Mouse (Mus musculus) retina, postnatal 7 days (tissue): ENCODE data around the gene Stat4.

Source experiments
- DNase-seq: peaks from one replicate; pipeline ENCODE4 v3.0.0-alpha.2; 2012; ENCODE audit warnings: low read depth, low spot score

Gene Stat4

DNA sequence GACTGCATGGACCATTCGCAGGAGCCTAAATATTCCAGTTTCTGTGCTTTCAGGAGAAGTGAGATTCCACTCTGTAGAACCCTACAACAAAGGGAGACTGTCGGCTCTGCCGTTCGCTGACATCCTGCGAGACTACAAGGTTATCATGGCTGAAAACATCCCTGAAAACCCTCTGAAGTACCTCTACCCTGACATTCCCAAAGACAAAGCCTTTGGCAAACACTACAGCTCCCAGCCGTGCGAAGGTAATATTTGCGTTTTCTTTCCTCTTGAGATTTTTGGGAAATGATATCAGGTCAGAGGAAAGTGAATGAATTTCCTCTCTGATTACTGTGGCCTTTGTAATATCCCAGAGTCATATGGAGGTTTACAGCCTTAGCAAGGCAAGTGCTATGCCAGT lies 115.8 kb downstream of the Stat4 start:
- DNase-seq: no peak

DNA sequence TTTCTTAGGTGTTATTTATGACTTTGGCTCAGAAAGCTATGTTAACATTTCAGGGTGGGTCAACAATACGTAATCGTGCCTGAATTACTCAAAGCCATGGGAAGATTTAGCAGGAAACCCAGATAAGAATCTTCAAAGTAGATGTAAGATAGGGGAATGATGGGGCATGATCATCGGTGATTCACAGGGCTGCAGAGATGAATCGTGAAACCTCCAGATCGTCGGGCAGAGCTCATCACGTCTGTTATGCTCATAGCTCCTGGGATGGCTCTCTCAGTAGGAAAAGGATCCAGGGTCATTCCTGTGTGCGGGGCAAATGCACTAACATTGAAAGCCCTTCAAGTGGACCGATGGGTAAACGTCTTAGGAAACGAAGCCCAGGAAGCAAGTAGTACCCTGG lies 120.3 kb downstream of the Stat4 start:
- DNase-seq: no peak

DNA sequence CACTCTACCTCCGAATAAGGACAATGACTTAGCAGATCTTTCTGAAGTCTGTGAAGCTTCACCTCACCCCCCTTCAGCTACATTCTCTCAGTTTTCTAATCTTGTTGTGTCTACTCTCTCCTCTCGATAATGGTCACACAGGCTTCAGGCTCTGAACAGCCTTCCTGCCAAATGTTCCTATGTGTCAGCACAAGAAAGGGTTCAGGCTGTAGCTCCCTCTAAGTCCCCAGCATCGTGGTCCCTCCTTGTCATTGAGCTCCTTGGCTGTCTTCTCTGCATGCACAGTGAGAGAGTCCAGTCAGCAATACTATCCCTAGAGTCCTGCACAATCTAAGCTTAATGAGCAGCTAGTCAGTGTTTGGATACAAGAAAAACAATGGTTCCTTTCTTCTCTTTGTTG lies 124.3 kb downstream of the Stat4 start:
- no peak for DNase-seq

DNA sequence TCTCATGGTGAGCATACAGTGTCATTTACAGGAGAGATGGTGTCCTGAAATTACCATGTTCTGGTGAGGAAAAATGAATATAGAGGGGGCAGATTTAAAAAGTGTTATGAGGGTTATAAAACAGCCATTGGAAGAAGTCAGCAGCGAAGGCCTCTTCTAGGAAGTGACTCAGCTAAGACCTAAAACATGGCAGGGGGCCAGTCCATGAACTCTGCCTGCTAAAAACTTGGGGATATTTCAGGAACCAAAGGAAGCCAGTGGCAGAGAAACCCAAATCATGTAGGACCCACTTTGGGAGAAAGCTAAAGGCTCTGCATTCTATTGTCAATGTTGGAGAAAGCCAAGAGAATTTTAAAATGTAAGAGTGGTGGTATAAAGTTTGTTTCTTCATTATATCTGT lies 125.4 kb downstream of the Stat4 start:
- DNase-seq: no peak

DNA sequence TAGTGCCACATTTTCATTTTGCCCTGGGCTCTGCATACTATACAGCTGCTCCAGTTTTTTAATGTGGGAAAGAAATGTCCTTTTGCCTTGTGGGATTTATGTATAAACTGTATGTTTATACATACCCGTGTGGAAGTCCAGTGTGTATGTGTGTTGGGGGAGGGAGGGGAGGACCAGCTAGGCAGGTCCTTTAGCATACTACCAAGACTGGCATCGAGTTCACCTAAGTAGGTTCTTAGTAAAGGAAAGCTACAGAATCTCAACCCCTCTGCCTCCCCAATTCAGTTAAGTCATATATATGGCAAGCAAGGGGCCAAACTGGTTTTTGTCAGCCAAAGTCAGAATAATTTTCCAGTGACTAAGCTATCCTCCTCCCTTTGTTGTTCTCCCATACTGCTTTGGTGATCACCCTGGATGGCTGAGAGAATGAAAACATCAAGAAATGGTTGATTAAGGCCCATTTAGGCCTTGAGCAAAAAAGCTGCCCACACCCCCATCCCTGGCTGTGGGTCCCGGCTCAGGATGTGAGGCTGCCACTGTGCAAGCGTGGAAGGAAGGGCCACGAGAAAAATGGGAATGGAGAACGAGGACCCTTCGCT lies 126.2 kb downstream of the Stat4 start:
- no peak for DNase-seq

DNA sequence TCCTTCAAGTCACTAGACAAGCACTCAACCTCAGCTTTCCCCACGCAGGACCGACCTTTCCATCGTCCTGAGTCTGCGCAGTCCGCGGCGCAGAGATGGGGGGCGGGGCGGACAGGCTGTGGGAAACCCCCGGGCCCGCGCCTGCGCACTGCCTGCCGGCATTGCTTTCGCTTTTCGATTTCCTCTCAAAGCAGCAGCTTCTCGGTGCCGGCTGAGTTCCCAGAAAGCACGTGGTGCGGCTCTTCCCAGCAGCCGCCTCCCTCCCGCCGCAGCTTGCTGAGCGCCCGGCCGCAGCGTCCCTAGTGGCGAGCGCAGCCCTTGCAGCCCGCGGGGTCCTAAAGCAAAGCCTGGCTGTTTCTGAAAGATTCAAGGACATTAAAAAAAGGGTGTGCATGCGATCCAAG lies 126.7 kb downstream of the Stat4 start:
- peak; percentile 95 for DNase-seq

DNA sequence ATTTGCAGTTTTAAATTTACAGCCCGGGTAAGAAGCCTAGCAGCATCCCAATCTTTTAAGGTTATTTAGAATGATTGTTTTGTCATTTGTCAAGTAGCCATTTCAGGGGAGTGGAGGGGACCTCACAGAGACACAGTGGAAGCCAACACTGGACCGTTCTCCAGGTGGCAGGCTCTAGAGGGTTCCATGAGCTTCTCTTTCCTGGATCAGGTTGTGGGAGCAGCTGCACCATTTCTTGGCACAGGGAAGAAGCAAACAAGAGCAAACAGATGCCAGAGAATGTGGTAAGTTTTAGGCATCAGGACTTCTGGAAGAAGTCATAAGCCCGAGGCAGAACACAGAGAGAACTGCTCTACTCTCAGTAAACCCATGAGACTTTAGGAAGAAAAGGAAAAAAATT lies 129.5 kb downstream of the Stat4 start:
- no peak for DNase-seq

DNA sequence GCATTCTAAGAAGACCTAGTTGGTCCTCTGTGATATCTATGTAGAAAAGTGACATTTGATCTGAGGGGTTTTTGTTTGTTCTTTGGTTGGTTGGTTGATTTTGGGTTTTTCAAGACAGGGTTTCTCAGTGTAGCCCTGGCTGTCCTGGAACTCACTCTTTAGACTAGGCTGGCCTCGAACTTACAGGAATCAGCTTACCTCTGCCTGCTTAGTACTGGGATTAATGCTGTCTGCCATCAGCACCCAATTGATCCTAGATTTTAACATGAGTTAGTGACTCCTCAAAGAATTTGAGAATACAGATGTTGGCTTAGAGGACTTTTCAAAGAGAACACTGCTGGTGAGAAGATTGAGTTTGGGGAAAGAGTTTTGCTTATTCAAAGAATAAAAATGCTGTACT lies 130.8 kb downstream of the Stat4 start:
- no peak for DNase-seq

DNA sequence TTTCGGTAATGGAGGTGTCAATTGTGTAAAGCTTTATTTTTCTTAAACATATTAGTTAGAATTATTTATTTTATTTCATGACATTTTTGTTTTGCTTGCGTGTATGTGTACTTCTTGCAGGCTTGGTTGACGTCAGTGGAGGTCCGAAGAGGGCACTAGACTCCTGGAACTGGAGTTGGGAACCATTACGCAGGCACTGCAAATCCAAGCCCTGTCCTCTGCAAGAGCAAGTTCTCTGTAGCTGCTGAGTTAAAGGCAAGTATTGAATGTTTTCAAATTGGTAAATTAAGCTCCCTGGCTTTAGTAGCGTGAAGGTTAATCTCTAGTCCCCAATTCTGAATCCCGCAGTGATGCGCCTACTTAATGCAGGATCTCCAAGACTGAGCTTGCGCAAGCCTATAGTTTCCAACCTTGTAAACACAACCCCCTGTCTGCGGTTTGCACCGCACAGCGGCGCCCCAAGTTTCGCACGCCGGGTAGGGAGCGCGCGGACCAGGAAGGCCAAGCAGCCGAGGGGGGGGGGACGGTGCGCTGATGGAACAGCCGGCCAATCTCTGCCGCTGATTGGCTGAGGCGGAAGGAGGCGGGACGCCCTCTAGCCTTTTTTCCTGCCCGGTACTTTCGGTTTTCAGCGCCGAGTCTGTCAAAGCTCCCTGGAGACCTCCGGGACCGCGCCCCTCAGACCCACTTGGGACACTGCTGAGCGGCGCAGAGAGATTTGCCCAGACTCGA lies 132.1 kb downstream of the Stat4 start, which contains the start of gene Stat1:
Gene Stat1, plus strand, starts transcription at position 581 of the 732 bp plus-strand sequence.
- peak; percentile 88 for DNase-seq

DNA sequence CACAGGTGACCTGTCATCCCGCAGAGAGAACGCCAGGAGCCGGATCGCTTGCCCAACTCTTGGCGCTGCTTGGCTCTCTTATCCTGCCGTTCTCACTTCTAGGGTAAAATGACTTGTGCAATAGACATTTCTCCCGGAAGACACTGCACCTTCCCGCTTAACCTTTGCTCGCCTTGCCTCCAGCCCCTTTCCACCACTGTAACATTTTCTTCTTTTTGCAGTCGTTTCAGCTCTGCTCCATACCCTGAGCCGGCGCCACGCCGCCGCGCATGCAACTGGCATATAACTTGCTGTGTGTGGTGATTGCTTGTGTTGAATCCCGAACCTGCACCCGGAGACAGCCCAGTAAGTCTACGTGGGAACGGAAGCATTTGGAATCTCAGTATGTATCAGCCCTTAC lies 132.7 kb downstream of the Stat4 start:
- no peak for DNase-seq

DNA sequence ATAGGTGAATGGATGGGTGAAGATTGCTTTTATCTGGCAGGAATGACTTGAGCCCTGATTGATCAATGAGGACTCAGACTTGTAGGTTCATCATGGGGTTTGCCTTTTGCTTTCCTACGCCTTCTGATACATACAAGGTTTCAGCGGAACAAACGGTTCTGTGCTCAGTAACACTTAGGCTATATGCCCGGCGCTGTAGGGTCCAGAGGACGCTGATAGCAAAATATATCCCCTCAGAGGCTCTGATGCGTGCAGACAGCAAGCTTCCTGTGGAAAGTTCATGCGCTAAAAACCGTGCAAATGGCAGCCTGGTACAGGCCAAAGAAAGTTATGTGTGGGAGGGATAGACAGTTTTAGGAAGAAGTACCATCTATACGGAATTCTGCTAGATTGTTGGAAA lies 133.2 kb downstream of the Stat4 start:
- no peak for DNase-seq

DNA sequence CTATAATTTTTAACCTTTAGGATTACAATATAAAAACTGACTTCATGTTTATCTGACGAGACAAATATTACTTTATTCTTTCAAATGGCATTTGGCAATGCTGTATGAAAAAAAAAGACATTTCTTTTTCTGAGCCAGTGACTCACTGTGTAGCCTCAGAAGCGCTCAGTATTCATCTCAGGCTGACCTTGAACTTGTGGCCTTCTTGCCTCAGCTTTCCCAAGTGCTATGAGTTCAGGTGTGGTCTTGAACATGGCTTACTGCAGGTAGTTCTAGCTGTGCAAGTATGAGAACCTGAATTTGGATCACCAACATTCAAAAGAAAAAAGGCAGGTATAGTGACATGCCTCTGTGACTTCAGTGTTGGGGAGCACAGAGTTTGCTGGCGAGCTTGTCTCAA lies 134.1 kb downstream of the Stat4 start:
- DNase-seq: no peak

DNA sequence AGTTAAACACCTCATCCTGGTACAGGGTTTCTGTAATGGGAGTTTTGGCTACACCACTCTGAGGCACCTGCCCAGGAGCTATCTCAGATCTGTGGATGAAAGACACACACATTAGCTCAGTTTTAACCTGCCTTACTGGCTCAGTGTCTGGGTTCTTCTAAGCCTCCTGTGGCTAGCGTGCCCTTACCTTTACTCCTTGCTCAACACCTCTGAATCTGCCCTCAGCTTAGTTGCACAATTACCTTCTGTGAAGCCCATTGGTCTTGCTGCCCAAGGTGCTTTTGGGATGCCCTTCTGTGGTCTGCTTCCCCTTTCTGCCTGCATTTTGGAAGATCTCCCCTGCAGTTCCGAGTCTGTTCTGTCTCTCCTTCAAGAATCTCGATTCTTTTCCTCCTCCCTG lies 137.9 kb downstream of the Stat4 start:
- DNase-seq: no peak

DNA sequence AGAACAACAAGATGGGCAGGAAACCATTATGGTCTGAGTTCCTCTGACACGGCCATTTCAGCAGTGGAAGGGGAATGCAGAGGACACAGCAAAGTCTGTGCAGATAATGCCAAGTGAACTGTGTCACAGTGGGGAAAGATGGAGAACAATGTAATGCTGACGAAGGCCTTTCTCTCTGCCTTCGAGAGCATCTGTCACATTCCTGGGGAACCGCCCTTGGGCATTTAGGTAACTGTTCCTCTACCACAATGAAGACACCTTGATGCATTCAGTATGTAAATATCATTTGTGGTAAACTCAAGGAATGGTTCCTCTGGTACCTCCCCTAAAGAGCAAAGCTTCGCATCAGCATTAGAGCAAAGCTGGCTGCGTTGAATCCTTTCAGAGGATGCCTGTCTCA lies 140.4 kb downstream of the Stat4 start:
- DNase-seq: no peak

DNA sequence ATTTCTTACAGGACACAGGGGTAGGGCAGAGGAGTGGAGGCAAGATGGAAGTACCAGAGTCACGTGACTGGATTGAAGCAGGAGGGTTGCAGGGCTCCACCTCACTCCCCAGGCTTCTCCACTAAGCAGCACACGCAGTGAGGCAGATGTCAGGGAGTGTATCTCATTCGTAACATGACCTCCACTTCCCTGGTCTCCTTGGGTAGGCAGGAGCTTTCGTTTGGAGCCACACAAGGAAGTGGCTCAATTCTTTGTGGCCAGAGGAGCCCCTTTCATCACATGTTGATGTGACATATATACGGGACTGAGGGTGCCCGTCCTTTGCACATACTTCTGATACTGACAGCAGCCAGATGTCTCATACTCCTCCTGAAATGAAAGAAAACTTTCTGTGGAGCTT lies 142.8 kb downstream of the Stat4 start:
- DNase-seq: no peak

DNA sequence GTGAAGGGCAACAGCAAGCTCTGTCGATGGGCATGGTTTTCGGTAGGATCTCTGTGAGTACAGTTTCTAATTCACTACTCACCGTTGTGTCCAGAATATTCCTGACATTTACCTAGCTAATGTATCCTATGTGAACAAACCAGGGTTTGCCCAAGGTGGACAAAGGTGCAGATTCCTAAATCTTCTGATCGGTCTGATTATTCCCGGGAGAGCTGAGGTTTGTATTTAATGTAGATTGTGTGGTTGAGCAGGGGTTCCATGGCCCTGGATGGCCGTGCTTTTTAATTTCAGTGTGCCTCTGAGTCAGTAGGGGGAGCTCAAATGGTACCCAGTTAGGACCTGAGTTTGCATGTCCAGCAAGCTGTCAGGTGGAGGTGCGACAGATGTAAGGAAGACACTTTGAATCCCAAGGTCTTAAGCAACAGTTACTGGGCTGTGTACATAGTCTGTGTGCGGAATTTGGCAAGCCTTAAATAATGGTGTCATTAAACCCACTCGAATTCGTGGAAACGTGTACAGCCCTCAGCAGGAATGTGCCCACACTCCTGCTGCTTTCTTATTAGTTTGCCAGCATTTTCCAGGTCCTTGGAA lies 144.9 kb downstream of the Stat4 start:
- DNase-seq: no peak

DNA sequence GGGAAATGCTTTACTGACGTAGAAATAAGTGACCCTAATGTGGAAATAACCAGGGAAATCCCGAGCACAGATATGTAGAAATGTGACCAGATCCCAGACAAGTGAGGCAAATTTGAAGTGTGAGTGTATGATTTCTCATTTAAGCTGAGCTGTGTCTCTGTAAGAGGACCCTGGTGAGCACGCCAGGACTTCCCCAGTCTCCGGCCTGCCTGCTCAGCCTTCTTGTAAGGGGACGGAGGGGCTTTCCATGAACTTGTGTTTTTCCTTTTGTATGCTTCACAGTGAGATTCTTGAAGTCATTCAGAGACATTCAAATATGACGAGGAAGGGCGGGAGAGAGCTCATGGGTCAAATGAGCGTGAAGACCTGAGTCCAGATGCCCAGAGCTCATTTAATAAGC lies 146.3 kb downstream of the Stat4 start:
- no peak for DNase-seq

DNA sequence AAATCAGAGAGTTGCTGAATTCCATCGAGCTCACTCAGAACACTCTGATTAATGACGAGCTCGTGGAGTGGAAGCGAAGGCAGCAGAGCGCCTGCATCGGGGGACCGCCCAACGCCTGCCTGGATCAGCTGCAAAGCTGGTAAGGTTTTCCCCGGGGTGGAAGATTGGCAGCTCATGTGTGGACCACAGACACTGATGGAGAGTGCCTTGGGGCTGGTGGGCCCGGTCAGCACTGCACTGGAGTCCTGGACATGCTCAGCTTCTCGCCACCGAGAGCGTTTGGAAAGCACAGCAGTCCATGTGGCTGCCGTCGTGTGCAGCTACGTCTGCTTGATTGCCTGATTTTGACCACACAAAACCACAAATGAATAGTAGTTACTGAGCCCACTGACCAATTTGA lies 150.3 kb downstream of the Stat4 start:
- no peak for DNase-seq

DNA sequence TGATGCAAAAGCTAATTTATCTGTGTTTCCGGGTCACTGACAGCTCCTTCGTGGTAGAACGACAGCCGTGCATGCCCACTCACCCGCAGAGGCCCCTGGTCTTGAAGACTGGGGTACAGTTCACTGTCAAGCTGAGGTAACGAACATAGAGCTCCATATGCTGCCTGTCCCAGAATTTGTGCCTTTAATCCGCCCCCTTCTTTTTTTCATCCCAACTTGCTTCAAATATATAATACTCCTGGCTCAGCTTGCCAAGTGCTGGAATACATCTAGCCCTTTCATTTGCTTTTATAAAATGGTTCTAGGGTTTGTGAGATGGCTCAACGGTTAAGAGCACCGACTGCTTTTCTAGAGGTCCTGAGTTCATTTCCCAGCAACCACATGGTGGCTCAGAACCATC lies 153.6 kb downstream of the Stat4 start:
- no peak for DNase-seq

DNA sequence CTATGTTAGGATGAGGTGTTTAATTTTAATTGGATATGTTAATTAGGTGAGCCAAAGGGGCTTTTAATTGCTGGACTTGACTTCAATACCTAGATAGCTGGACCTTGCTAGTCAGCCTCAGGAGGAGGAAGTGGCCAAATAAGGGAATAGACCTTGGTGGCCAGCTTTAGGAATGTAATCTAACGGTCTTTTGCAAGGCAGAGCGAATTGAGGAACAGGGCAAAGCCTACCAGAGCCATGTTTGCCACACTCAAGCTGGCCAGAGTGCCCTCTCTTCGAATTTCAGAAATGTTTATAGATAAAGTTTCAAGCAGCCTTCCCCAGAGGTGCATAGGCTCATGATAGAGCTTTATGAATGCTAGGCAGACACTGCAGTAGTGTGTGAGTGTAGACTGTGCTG lies 154.5 kb downstream of the Stat4 start:
- DNase-seq: no peak

DNA sequence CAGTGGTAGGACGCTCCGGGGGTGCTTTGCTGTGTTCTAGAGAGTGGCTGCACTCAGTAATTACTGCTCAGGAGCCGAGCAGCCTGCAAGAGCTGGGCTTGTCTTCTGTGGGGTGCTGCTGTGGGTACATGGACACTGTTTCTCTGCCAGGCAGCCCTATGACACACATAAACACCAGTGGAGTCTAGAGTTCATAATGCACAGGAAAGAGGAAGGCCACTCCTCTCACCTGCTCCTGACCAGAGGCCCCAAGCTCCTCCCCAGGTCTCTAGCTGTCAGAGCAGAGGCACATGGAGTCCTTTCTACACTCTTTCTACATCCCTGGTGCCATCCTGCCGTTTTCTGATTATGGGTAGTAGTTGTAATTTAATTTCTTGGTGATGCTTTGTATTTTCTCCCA lies 155.2 kb downstream of the Stat4 start:
- no peak for DNase-seq

DNA sequence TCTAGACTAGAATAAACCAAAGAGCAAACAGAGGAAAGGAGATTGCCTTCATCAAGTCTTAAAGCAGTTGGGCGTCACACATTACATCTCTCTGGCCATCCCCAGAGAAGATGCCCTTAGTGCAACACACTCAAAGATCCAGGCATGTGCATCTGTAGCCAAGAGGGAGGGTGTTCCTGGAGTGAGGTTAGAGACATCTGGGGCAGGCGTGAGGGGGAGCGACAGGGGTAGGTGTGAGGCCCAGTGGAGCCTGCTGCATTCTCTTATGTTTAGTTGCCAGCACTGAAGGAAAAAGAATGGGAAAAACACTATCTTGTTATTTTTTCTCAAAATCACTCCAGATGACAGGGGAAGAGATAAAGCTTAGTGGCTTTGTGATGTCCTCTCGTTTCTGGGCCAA lies 156.2 kb downstream of the Stat4 start:
- DNase-seq: no peak

DNA sequence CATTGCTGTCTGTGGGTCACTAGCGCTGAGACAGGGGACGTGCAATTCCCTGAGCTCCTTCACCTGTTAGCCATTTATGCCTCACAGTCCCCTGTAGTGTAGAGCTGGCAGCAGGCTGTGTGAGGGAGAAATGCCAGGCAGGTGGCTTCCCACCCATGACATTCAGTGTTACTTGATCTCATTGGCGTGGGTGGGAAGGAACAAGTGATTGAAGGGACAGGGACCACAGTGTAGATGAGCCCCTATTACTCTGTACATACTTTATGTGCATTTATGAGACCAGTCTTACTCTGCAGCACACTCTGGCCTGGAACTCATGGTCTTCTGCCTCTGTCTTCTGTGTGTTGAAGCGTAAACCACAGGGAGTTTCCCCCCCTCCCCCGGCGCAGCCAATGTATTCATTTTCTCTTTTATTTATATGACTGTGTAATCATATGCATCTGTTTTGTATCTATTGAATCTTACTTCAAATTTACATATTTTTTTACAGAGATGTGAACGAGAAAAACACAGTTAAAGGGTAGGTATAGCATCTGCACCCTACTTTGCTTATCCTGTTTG lies 156.7 kb downstream of the Stat4 start:
- DNase-seq: no peak
